Mouse (Mus musculus): Measurements from ENCODE around the gene Gclm. TPM values are rescaled to one million over a fixed set of nuclear protein-coding genes. Genes with fewer than 3 reads are reported as not detected.

Gene Gclm
- polyA plus RNA-seq (2014; fragmentation: Illumina TruSeq; extraction: RNeasy Lipid Tissue Mini Kit (QIAGEN cat#74804); ENCODE audit: low read depth, low replicate concordance), result 206 TPM

GRCm38 (mm10) chr3:122245215-122245877, at the start of gene Gclm:
Gclm (plus strand) TSS chr3:122245557.

GRCm38 (mm10) chr3:122274241-122275024, 29.1 kb downstream of the Gclm start, which contains the start of gene Dnttip2:
Dnttip2 (plus strand) TSS chr3:122274388.

GRCm38 (mm10) chr3:122293954-122294850, 48.8 kb downstream of the Gclm start, which contains the start of gene Bcar3:
Bcar3 (plus strand) TSS chr3:122294136.

Other genes with a start within 250 kb of the Gclm start
- 2.2 TPM for gene Abca4, start 201.1 kb upstream of the Gclm start, polyA plus RNA-seq (2014; fragmentation: Illumina TruSeq; extraction: RNeasy Lipid Tissue Mini Kit (QIAGEN cat#74804); ENCODE audit: low read depth, low replicate concordance)
- 182 TPM for gene Dnttip2, start 28.8 kb downstream of the Gclm start, polyA plus RNA-seq (2014; fragmentation: Illumina TruSeq; extraction: RNeasy Lipid Tissue Mini Kit (QIAGEN cat#74804); ENCODE audit: low read depth, low replicate concordance)
- 16.6 TPM for gene Bcar3, start 48.6 kb downstream of the Gclm start, polyA plus RNA-seq (2014; fragmentation: Illumina TruSeq; extraction: RNeasy Lipid Tissue Mini Kit (QIAGEN cat#74804); ENCODE audit: low read depth, low replicate concordance)

All from adrenal gland, adult 10 weeks (tissue).